Mouse (Mus musculus) liver, adult (tissue): ENCODE measurements around the gene Tmem254b.
"Not testable (repeated sequence)": the region's sequence is repeated elsewhere in the genome, so short reads cannot be mapped to it uniquely, and the experiment has no call there.

Source experiments
- GATA4 ChIP-seq: IDR thresholded peaks from 2 replicates; pipeline ENCODE4 v1.6.1; 2014; ENCODE audit warnings: mild to moderate bottlenecking, low read length; ENCODE audit not compliant: insufficient replicate concordance

Gene Tmem254b

GRCm38 (mm10) chr14:26206926-26207247 lies at the start of gene Tmem254b:
Gene Tmem254b (minus strand): TSS chr14:26207041.
- not testable (repeated sequence) for TF ChIP-seq GATA4

GRCm38 (mm10) chr14:26182380-26182779 lies 24.5 kb downstream of the Tmem254b start, which contains the start of gene Plac9b:
Gene Plac9b (minus strand): TSS chr14:26182480.
- TF ChIP-seq GATA4 = not testable (repeated sequence)
